2 mouse cellular contexts compared by ENCODE assay signal in the genomic region with DNA sequence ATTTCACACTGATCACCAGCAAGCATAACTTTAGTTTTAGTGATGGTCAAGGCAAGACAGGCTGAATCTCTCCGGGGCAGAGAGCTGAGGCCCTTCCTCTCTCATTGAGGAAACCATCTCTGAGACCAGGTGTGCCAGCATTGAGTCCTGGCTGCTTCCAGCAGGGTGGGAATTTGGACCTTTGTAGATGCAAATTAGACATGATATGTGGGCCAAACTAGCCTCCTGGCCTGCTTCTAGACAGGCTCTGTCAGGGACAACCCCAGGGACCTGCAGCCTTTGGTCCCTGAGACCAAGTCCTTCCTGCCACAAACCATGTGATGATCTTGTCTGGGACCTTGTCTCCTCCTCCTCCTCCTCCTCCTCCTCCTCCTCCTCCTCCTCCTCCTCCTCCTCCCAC.
TF ChIP-seq lines count a peak whose summit lies in the region.

No protein-coding gene starts in this region.

TF ChIP-seq in CH12.LX, 34 proteins besides CTCF, POLR2A, EP300 and RAD21 (continued from another document):
- TF ChIP-seq JUND (conservative IDR thresholded peaks at IDR 0.05; ENCODE audit: low read depth, low read length) (no peak), JUN (IDR thresholded peaks at IDR 0.05; ENCODE audit: insufficient read depth, low read depth, low read length) (no peak), UBTF (IDR thresholded peaks at IDR 0.05; ENCODE audit: low read depth, low read length) (no peak), NELFE (IDR thresholded peaks at IDR 0.05; ENCODE audit: low read depth, low read length) (0 out of 2 replicates have a peak, but pooled peaks have one; percentile 24), BHLHE40 (IDR thresholded peaks at IDR 0.05; ENCODE audit: low read depth, low read length) (peak; percentile 47; the same call in 1 of the 2 replicates), TCF12 (IDR thresholded peaks at IDR 0.05; ENCODE audit: low read depth, low read length) (peak; percentile 67), MAFK (IDR thresholded peaks at IDR 0.05; ENCODE audit: insufficient replicate concordance, low read length) (no peak), SIN3A (IDR thresholded peaks at IDR 0.05; ENCODE audit: low read length) (no peak), ETS1 (conservative IDR thresholded peaks at IDR 0.05; ENCODE audit: low read depth, low read length) (peak; percentile 68), PAX5 (IDR thresholded peaks at IDR 0.05; ENCODE audit: low read length) (no peak), USF1 (IDR thresholded peaks at IDR 0.05; ENCODE audit: low read depth, low read length) (no peak), IRF4 (IDR thresholded peaks at IDR 0.05; ENCODE audit: low read depth, low read length) (no peak), SMC3 (IDR thresholded peaks at IDR 0.05; ENCODE audit: low read depth, low read length) (no peak; the same call in 1 of the 2 replicates), ZNF384 (IDR thresholded peaks at IDR 0.05; ENCODE audit: low read depth, low read length) (no peak), ELF1 (IDR thresholded peaks at IDR 0.05; ENCODE audit: low read depth, low read length) (no peak), POLR2AphosphoS2 (IDR thresholded peaks at IDR 0.05; ENCODE audit: low read depth, low read length) (no peak), HCFC1 (IDR thresholded peaks at IDR 0.05; ENCODE audit: low read depth, low read length) (no peak), KAT2A (IDR thresholded peaks at IDR 0.05; ENCODE audit: insufficient replicate concordance, low read length) (no peak), MAX (IDR thresholded peaks at IDR 0.05; ENCODE audit: low read length) (peak; percentile 61), ZMIZ1 (IDR thresholded peaks at IDR 0.05; ENCODE audit: low read depth, low read length) (0 out of 2 replicates have a peak, but pooled peaks have one; percentile 33), NRF1 (IDR thresholded peaks at IDR 0.05; ENCODE audit: low read depth, low read length) (no peak), RCOR1 (conservative IDR thresholded peaks at IDR 0.05; ENCODE audit: low read depth, low read length) (no peak), TBP (conservative IDR thresholded peaks at IDR 0.05; ENCODE audit: low read depth, low read length) (peak; percentile 78), E2F4 (IDR thresholded peaks at IDR 0.05; ENCODE audit: insufficient replicate concordance, low read depth, low read length) (no peak), USF2 (conservative IDR thresholded peaks at IDR 0.05; ENCODE audit: low read depth, low read length) (no peak), CHD2 (IDR thresholded peaks at IDR 0.05; ENCODE audit: low read length) (no peak)

TF ChIP-seq in ES-E14, 5 proteins besides CTCF, POLR2A, EP300 and RAD21 (continued from another document):
- TF ChIP-seq CHD2 (IDR thresholded peaks at IDR 0.05; ENCODE audit: low read depth, low read length) (no peak), ZC3H11A (IDR thresholded peaks at IDR 0.05; ENCODE audit: borderline replicate concordance, low read depth, low read length) (no peak), HCFC1 (IDR thresholded peaks at IDR 0.05; ENCODE audit: borderline replicate concordance, insufficient read depth, low read length) (no peak)
